Mouse (Mus musculus): Measurements from ENCODE around the gene Ppox.
A peak's percentile ranks its signal among the peaks of the same experiment; 100 is the strongest.

The Ppox gene

DNA sequence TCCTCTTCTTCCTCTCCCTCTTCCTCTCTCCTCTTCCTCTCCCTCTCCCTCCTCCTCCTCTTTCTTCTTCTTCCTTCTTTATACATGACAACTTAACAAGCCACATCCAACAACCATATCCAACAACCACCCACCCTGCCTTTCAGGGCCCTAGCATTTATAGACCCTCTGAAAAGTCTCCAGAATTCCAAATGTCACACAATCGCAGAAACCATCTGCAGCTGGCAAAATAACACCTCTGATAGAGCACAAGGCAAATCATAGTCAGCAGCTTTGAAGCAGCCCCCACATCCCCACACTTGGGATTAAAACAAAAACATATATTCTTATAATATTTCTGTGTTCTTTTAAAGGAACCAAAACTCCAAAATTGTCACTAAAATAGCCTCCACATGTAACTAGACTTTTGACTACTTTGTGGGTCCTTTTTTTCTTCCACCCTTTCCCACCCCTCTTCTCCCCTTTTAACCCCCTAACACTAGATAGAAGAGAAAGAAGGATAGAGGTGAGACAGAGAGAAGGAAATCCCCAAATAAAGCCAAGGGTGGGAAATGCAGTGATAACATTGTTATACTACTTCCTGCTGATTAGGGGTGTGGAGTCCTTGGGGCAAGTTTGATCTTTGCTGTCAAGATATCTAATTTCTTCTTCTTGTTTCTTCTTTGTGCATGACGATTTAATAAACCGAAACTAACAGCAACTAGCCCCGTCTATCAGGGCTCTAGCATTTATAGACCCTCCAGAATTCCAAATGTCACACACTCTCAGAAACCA is 14.8 kb downstream of the Ppox start:
- no peak for DNase-seq

GRCm38 (mm10) chr1:171263666-171264461 is 17.1 kb downstream of the Ppox start:
- DNase-seq = no peak

DNA sequence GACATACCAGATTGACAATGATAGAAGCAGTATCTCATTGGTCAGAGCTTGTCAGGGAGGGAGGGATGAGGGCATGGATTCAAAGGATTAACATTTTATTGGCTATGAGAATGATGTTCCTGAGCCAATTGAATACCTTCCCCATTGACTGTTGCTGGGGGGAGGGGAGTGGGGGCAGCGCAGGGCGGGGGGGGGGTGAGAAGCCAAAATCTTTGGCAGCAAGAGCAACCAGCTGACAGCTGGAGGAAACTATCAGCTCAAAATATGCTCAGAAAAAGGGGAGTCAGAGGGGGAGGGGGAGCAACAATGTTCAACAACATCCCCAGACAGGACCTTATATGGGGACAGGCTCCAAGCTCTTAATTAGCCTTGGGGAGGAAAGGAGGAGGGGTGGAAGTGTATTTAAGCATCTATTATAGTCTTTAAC is 17.8 kb downstream of the Ppox start:
- DNase-seq = no peak

DNA sequence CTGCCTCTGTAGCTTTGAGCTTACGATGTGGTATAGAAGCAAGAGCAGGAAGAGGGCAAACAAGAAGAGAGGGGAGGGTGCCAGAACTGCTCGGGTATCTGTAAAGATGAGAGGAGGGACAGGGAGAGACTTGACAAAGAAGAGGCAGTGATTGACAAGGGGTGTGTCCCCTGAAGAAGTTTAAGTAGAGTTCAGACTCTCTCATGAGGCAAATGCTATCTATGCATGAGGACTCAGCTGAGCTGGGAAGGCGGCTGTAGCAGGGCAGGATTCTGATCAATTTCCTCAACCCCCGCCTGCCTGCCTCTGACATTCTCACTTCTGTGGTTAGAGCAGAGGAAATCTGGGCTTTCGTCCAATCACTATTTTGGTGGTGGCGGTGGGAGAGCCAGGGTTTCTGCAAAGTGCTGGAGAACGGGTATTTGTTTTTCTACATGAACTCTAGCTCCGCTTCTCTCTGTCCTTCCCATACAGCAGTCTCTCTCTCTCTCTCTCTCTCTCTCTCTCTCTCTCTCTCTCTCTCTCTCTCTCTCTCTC is 18.3 kb downstream of the Ppox start:
- peak; percentile 52 for DNase-seq

DNA sequence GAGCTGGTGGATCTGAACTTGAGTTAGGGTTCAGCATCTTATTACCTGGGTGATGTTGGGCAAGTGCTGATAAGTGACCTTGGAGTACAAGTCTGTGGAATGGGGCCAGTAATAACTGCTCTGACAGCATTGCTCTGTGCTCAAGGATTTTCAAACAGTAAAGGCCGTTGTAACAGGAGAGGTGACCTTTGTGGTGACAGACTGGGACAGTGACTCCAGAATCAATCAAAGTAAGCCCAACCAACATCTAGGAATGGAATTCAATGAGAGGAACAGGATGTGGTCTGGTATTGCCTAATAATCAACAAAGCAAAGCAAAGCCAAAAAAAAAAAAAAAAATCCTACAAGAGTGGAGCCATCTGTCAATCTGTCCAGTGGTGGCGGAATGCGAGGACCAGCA is 20.7 kb downstream of the Ppox start:
- no peak for DNase-seq

DNA sequence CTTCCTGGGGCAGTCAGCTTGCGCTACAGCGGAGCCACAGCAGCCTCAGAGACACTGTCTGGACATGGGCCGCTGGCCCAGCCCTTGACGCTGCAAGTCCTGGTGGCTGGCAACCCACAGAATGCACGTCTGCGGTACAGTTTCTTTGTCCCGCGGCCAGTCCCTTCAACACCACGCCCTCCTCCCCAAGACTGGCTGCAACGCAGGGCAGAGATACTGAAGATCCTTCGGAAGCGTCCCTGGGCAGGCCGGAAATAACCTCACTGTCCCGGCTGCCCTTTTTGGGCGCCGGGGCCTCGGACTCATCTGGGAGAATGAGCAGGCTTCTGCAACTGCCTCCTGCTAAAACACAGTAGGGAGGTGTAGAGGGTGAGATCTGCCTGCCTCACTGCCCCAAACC is 22.1 kb downstream of the Ppox start:
- no peak for DNase-seq

DNA sequence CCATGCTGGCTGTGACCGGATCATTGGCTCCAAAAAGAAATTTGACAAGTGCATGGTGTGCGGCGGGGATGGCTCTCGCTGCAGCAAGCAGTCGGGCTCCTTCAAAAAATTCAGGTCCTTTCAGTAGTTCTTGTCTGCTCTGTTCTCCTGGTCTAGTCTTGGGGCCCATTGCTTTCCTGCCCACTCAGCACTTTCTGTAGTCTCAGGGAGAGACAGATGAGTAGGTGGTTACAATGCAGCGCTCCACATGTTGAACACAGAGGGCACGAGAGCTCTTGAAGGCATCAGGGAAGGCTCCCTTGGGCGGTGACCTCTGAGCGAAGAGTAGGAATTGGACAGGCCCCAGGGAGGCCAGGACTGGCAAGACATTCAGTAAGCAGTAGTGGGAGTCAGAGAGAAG is 23.2 kb downstream of the Ppox start:
- DNase-seq = no peak

GRCm38 (mm10) chr1:171256937-171257548 is 23.9 kb downstream of the Ppox start:
- peak; percentile 69 for DNase-seq

- peak; percentile 64 for DNase-seq
Measured at GRCm38 (mm10) chr1:171256095-171256818, 24.7 kb downstream of the Ppox start.

- no peak for DNase-seq
Measured at GRCm38 (mm10) chr1:171252415-171252814, 28.6 kb downstream of the Ppox start.

DNA sequence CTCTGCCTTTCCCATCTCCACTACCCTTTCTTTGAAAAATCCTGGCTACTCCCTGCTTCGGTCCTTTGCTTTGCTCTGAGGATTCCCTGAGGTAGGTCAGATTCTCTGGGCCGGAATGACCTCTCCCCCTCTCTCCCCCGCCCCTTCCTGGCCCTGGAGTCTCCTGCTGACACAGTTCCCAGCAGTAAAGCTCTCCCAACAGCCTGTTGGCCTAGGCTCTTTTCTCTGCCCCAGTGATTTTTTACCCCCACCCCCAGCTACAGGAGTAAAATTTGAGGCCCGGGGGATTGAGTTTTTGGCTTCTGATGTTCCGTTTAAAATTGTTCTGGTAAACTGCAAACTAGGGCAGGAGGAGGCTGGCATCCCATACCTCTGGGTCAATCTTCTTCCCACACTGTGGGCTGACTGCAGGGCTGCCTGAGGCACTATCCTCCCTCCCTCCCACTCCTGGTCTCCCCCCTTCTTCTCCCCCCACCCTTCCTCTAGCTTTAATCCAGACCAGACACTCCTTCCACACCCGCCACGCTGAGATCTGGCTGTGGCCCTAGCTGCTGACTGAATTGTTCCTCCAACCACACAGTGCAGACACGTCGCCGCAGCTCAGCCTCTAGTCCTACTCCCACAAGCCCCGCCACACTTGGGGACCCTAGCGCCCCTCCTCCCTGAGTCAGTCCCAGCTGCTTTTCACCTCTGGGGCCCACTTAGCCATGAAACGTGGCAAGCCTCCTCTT is 29.2 kb downstream of the Ppox start:
- peak; percentile 55 for DNase-seq

DNA sequence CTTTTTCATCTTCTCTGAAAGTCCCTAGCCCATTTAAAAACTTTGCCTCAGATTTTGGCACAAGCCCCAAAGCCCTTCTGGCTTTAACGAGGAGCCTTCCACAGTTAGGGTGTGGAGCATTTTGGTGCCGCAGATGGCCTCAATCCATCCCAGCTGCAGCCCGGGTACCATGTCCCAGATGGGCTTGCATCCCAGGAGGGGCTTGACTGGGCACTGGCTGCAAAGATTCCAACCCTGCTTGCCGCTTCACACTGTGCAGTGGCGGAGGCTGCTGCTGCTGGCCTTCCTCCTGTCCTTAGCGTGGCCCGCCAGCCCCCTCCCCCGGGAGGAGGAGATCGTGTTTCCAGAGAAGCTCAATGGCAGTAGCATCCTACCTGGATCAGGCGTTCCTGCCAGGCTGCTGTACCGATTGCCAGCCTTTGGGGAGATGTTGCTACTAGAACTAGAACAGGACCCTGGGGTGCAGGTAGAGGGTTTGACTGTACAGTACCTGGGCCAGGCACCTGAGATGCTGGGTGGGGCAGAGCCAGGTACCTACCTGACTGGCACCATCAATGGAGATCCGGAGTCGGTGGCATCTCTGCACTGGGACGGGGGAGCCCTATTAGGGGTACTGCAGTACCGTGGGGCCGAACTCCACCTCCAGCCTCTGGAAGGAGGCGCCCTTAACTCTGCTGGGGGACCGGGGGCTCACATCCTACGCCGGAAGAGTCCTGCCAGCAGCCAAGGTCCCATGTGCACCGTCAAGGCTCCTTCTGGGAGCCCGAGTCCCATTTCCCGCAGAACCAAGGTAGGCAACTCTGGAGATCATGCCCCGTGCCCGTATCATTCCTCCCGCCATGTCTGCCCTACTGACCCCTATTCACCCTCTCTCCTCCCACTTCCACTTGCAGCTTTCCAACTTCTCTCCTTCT is 30.0 kb downstream of the Ppox start, which contains the start of gene Ndufs2:
Ndufs2 (minus strand) TSS at position 709 of the 914 bp plus-strand sequence.
- no peak for DNase-seq

GRCm38 (mm10) chr1:171249913-171250600 is 30.9 kb downstream of the Ppox start, which contains the start of gene Adamts4:
Gene Adamts4 (plus strand): TSS chr1:171250421.
- no peak for DNase-seq

DNA sequence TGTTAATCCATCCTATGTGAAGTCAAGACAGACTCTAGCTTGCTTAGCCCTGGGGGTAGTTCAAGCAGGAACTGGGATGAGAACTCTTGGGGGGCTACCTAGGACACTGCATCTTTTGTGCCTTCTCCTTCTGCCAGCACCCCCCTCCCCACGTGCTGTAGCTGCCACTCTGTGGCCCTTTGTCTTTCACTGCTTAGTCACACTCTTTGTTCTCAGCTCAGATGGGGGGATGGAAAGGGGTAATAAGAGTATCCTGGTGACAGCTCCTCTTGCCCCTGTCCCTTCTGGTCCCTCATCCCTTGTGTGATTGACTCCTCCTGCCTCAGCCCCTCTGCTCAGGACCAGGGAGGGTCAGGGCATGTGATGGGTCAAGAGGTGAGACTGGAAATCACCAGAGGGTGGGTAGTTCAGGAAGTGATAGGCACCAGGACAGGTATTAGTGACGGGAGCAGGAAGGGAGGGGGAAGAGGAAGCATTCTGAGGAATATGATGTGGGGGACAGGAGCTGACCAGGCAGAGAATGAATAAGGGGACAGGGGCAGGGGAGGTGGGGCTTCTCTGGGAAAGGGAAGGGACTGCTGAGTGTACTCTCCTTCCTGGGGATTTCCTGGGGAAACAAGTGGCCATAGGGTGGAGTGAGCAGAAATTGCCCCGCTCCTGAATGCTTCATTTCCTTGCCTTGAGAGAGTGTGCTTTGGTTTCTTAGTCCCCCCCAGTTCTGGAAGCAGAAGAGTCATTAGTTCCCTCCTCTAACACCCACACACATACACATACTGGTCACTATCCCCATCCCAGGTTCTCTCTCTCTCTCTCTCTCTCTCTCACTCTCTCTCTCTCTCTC is 32.4 kb downstream of the Ppox start:
- no peak for DNase-seq

DNA sequence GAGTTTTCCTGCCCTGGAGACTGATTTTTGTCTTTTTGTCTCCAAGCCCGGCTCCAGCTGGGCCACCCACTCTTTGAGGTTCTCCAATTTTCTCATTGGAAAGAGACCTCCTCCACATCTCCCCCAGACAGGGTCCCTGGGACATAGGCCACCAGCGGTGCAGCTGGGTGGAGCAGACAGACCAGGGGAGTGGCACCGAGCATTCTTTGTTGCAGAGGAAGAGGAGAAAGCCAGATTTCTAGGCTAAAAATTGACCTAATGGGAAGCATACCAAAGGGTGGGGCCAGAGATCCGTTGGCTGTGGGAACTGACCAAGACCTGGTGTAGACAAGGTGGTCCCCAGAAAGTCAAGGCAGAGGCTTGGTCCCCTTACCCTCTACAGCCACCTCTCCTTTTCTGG is 33.1 kb downstream of the Ppox start:
- no peak for DNase-seq

GRCm38 (mm10) chr1:171247453-171247841 is 33.5 kb downstream of the Ppox start:
- no peak for DNase-seq

DNA sequence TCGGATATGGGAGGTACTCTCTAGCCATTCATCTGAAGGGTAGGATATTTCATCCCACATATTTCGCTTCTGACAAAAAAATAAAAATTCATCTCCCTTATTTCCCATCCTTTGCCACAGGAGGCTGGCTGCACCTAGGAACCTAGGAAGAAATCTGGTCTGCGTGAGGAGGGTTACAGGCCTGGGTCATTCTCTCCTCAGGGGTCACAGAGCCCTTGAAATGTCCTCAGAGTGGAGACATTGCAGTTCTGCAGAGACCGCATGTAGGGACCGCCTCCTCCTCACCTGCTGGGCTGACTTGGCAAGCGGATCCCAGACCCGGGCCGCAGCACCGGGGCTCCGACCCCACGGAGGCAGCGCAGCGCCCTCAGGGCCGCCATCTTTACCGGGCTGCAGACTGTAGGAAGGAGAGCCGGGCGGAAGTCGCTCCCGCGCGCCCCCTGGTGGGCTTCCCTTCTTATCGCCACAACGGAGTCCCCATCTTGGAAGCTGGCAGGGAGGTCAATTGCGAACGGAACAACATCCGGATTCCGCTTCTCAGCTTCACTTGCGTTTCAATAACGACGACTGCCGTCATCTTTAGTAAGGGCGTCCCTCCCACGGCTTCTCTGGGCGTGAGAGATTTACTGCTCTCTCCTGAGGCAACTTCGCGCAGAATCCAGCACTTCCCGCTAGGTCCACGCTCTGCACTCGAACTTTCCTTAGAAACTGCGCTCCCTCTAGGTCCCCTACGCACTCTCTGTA is 34.1 kb downstream of the Ppox start:
- DNase-seq = peak; percentile 96

- DNase-seq = no peak
Measured at GRCm38 (mm10) chr1:171245353-171245752, 35.6 kb downstream of the Ppox start.
